Mouse (Mus musculus) liver, embryonic 11.5 days (tissue): Measurements from ENCODE around the gene Irf2. TPM values are rescaled to one million over a fixed set of nuclear protein-coding genes. Genes with fewer than 3 reads are reported as not detected.

Experiments
- ATAC-seq: fragments of 200-750 bp; cut with Nextera tagmentation; replicated peaks from 2 replicates; pipeline ENCODE4 v1.8.0; 2017; ENCODE audit warnings: moderate number of reproducible peaks, mild to moderate bottlenecking, moderate TSS enrichment, moderate library complexity; ENCODE audit not compliant: low FRiP score
- DNase-seq: peaks from one replicate; pipeline ENCODE4 v3.0.0-alpha.2; 2017; ENCODE audit warnings: low spot score
- H3K27ac ChIP-seq: fragments of 300-500 bp; sonication (generic); 2 replicates; pipeline ENCODE4 v1.5.1; 2014; ENCODE audit warnings: mild to moderate bottlenecking, low read depth, low read length, control low read depth
- H3K27me3 ChIP-seq: fragments of 300-500 bp; sonication (generic); replicated peaks from 2 replicates; pipeline ENCODE4 v1.6.1; 2014; ENCODE audit warnings: low read length, mixed read lengths; ENCODE audit not compliant: control insufficient read depth, insufficient read depth
- H3K36me3 ChIP-seq: fragments of 300-500 bp; sonication (generic); 2 replicates; pipeline ENCODE4 v1.6.1; 2014; ENCODE audit warnings: mild to moderate bottlenecking, low read length, moderate library complexity, mixed read lengths; ENCODE audit not compliant: control insufficient read depth, insufficient read depth
- H3K4me1 ChIP-seq: fragments of 300-500 bp; sonication (generic); replicated peaks from 2 replicates; pipeline ENCODE4 v1.6.1; 2014; ENCODE audit warnings: low read length, mixed read lengths; ENCODE audit not compliant: control insufficient read depth, insufficient read depth
- H3K4me2 ChIP-seq: fragments of 300-500 bp; sonication (generic); 2 replicates; pipeline ENCODE4 v1.6.1; 2014; ENCODE audit warnings: mild to moderate bottlenecking, control low read depth, moderate library complexity
- H3K4me3 ChIP-seq: fragments of 300-500 bp; sonication (generic); 2 replicates; pipeline ENCODE4 v1.5.1; 2014; ENCODE audit warnings: low read depth, low read length, control low read depth
- H3K9ac ChIP-seq: fragments of 300-500 bp; sonication (generic); 2 replicates; pipeline ENCODE4 v1.6.1; 2014; ENCODE audit warnings: low read depth, low read length, control low read depth
- H3K9me3 ChIP-seq: fragments of 300-500 bp; sonication (generic); 2 replicates; pipeline ENCODE4 v1.6.1; 2016; ENCODE audit warnings: low read length, inconsistent platforms, mixed read lengths; ENCODE audit not compliant: control insufficient read depth
- WGBS: fragments of 180-500 bp; shearing (Covaris S2); extraction: QIAGEN DNeasy Blood & Tissue Kit; methylation state at CpG from one replicate; pipeline ENCODE4 v1.1.7; 2014; 5-methylcytosine and 5-hydroxymethylcytosine counted together
- polyA plus RNA-seq: library from polyadenylated mRNA; unstranded; fragments of >200 nt; fragmentation: Nextera tagmentation; extraction: Ambion mirVana; gene quantifications from 2 replicates; pipeline ENCODE4 v1.2.1, GENCODE M21; 2014

Irf2 gene
- polyA plus RNA-seq, 1 experiment from 2014 or later: 19.7 TPM

DNA sequence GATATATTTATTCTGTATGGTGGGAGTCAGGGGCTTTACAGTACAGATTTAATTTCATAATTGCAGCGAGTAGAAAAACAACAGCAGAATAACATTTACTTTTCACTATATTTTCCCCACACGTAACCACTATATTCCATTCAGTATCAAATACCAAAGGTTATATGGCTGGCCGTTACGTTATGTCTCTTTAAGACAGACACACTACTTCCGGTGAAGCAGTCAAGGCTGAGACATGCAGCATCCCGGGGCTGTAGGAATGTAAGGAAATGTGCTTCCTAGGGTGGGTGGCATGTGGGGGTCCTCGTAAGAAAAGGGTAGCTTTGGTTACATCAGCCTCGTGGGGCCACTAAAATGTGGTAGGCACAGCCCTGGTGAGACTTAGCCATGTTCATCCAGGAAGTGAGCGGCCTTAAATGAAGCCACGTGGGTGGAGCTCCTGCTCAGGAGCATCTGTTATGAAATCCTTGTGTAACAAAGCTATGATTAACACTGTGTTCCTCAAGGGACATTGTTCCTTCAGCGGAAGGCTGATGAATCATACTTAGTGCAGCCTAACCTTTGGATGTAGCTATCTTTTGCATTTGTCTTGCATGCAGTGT lies 71.6 kb downstream of the Irf2 start:
- 77% methylated on average over 11 of the region's 11 CpGs for WGBS
- no peak overlapping the region for H3K4me3 ChIP-seq
- H3K9ac ChIP-seq: no peak overlapping the region
- no peak for DNase-seq
- no peaks in the 10 kb centered on the region for H3K27me3 ChIP-seq
- no peak overlapping the region for H3K4me2 ChIP-seq
- no peaks in the 10 kb centered on the region for H3K9me3 ChIP-seq
- peaks cover 15% of the 10 kb centered on the region for H3K36me3 ChIP-seq
- no peak for ATAC-seq
- peaks cover 9% of the 10 kb centered on the region for H3K4me1 ChIP-seq
- no peak overlapping the region for H3K27ac ChIP-seq

DNA sequence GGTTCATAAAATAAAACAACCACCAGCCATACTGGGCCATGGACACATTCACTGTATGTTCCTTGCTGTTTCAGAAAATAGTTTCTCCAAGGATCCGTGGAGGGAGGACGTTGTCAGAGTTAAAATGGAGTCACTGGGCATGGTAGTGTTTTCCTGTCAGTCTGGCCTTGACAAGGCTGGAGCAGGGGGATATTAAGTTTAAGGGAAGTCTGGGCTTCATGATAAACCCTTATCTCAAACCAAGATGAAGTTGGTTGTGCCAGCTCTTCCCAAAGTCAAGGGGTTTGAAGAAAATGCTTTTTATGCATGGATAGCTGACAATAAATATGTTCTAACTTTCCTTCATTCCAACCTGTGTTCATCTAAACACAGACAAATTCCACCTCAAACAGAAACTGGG lies 72.4 kb downstream of the Irf2 start:
- H3K9me3 ChIP-seq: no peaks in the 10 kb centered on the region
- peaks cover 9% of the 10 kb centered on the region for H3K4me1 ChIP-seq
- H3K27me3 ChIP-seq: no peaks in the 10 kb centered on the region
- H3K27ac ChIP-seq: no peak overlapping the region
- 49% methylated on average over 2 of the region's 2 CpGs for WGBS
- no peak overlapping the region; the same call in 1 of the 2 replicates for H3K4me2 ChIP-seq
- ATAC-seq (peak; percentile 49; the same call in 1 of the 2 replicates), DNase-seq (no peak)
- H3K9ac ChIP-seq: no peak overlapping the region
- H3K36me3 ChIP-seq: peaks cover 9% of the 10 kb centered on the region
- no peak overlapping the region for H3K4me3 ChIP-seq

DNA sequence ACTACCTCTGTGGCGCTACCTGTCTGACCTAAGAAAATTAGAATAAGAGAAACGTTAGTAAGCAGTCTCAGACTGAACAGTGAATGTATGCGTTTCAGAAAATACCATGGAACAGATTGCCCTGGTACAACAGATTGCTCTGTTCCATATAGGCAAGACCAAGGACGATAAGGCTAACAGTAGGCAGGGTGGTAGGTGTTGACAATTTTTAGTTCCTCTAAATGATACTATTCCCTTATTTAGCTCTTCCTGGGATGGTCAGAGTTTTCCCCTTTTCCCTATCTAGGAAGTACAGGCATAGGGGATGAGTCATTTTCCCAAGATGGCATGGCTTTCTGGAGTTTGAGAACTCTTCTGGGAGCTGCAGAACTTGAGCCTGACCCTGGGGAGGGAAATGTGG lies 73.4 kb downstream of the Irf2 start:
- Histone ChIP-seq H3K27ac (no peak overlapping the region), H3K4me1 (peaks cover 9% of the 10 kb centered on the region), H3K4me2 (no peak overlapping the region), H3K27me3 (no peaks in the 10 kb centered on the region), H3K9me3 (no peaks in the 10 kb centered on the region), H3K4me3 (no peak overlapping the region), H3K9ac (no peak overlapping the region), H3K36me3 (no peaks in the 10 kb centered on the region)
- WGBS: 76% methylated on average over 4 of the region's 4 CpGs
- DNase-seq (no peak), ATAC-seq (0 out of 2 replicates have a peak, but pooled peaks have one; percentile 20)

- ATAC-seq (no peak), DNase-seq (no peak)
- Histone ChIP-seq H3K27ac (no peak overlapping the region), H3K4me2 (no peak overlapping the region), H3K36me3 (no peaks in the 10 kb centered on the region), H3K4me3 (no peak overlapping the region), H3K9me3 (no peaks in the 10 kb centered on the region), H3K9ac (no peak overlapping the region), H3K27me3 (no peaks in the 10 kb centered on the region), H3K4me1 (0 out of 2 replicates have a peak, but pooled peaks cover 5% of the 10 kb centered on the region)
- WGBS: 69% methylated on average over 14 of the region's 14 CpGs
Measured at GRCm38 (mm10) chr8:46818106-46818989, 78.8 kb downstream of the Irf2 start.

GRCm38 (mm10) chr8:46818990-46819288 lies 79.4 kb downstream of the Irf2 start:
- 57% methylated on average over 2 of the region's 2 CpGs for WGBS
- Histone ChIP-seq H3K4me3 (no peak overlapping the region), H3K36me3 (no peaks in the 10 kb centered on the region), H3K4me2 (no peak overlapping the region), H3K27me3 (no peaks in the 10 kb centered on the region), H3K27ac (no peak overlapping the region), H3K9me3 (no peaks in the 10 kb centered on the region), H3K9ac (no peak overlapping the region), H3K4me1 (0 out of 2 replicates have a peak, but pooled peaks cover 5% of the 10 kb centered on the region)
- ATAC-seq (no peak), DNase-seq (no peak)

- Histone ChIP-seq H3K9ac (no peak overlapping the region), H3K4me3 (no peak overlapping the region), H3K9me3 (no peaks in the 10 kb centered on the region), H3K4me1 (no peaks in the 10 kb centered on the region), H3K27ac (no peak overlapping the region), H3K4me2 (no peak overlapping the region), H3K27me3 (no peaks in the 10 kb centered on the region), H3K36me3 (no peaks in the 10 kb centered on the region)
- ATAC-seq (no peak), DNase-seq (no peak)
- WGBS: 93% methylated on average over 7 of the region's 7 CpGs
Measured at GRCm38 (mm10) chr8:46828734-46829413, 89.3 kb downstream of the Irf2 start.

GRCm38 (mm10) chr8:46829414-46830111 lies 90.0 kb downstream of the Irf2 start:
- Histone ChIP-seq H3K9me3 (no peaks in the 10 kb centered on the region), H3K27me3 (no peaks in the 10 kb centered on the region), H3K4me3 (no peak overlapping the region), H3K9ac (no peak overlapping the region), H3K4me1 (no peaks in the 10 kb centered on the region), H3K27ac (no peak overlapping the region), H3K4me2 (no peak overlapping the region), H3K36me3 (no peaks in the 10 kb centered on the region)
- 77% methylated on average over 6 of the region's 6 CpGs for WGBS
- ATAC-seq (no peak), DNase-seq (no peak)

DNA sequence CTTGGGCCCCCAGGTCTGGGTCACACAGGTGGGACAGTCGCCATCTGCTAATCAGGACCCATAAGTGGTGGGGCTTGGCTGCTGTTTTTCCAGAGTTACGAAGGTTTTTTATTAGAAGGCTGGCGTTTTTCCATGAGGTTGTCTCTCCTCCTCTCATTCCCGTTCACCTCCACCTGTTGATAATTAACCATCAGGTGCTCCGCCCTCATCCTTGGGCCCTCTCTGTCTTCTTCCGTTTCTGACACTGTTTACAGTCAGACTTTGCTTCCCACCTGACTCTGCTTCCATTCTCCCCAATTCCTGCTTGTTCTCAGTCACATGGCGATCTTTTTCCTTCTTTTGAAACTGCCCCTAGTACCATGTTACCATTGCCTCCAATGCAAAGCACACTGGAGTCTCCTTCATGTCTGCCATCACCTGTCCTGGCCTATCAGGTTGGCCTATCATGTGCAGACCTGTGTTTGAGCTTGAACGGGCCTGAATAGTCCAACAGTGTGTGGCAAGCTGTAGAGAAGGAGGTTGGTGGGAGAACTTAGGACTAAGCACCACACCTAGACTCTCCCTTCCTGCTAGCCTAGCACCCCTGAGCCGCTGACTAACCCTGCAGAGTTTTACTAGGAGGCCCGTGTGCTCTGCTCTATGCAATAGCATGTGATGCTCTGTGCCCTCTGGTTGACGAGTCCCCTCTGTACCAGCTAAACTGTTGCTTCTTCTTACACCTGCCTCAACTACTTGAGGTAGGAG lies 90.8 kb downstream of the Irf2 start:
- H3K27me3 ChIP-seq: no peaks in the 10 kb centered on the region
- H3K9ac ChIP-seq: no peak overlapping the region
- H3K9me3 ChIP-seq: no peaks in the 10 kb centered on the region
- H3K4me2 ChIP-seq: no peak overlapping the region
- H3K4me1 ChIP-seq: no peaks in the 10 kb centered on the region
- no peaks in the 10 kb centered on the region for H3K36me3 ChIP-seq
- H3K4me3 ChIP-seq: no peak overlapping the region
- WGBS: 82% methylated on average over 11 of the region's 11 CpGs
- DNase-seq (no peak), ATAC-seq (no peak)
- H3K27ac ChIP-seq: no peak overlapping the region
